Mouse (Mus musculus) kidney, adult 18-20 months (tissue): Measurements from ENCODE around the gene Ptprg.

ENCODE experiments used
- DNase-seq: peaks from one replicate; pipeline ENCODE4 v3.0.0; 2021

Ptprg gene

GRCm38 (mm10) chr14:11687541-11687940 is 134.2 kb downstream of the Ptprg start:
- no peak for DNase-seq

- no peak for DNase-seq
Observed at GRCm38 (mm10) chr14:11688142-11688541, 134.8 kb downstream of the Ptprg start.

- DNase-seq: no peak
Observed at GRCm38 (mm10) chr14:11690066-11690465, 136.7 kb downstream of the Ptprg start.

- no peak for DNase-seq
Observed at GRCm38 (mm10) chr14:11691531-11691930, 138.2 kb downstream of the Ptprg start.

- DNase-seq: no peak
Observed at GRCm38 (mm10) chr14:11698880-11699279, 145.5 kb downstream of the Ptprg start.

- no peak for DNase-seq
Observed at GRCm38 (mm10) chr14:11699654-11700053, 146.3 kb downstream of the Ptprg start.

- no peak for DNase-seq
Observed at GRCm38 (mm10) chr14:11701516-11702249, 148.4 kb downstream of the Ptprg start.

- DNase-seq: no peak
Observed at GRCm38 (mm10) chr14:11702770-11703477, 149.6 kb downstream of the Ptprg start.

- no peak for DNase-seq
Observed at GRCm38 (mm10) chr14:11704871-11705270, 151.5 kb downstream of the Ptprg start.

- no peak for DNase-seq
Observed at GRCm38 (mm10) chr14:11709352-11709751, 156.0 kb downstream of the Ptprg start.

GRCm38 (mm10) chr14:11709798-11710197 is 156.5 kb downstream of the Ptprg start:
- DNase-seq: no peak

GRCm38 (mm10) chr14:11710410-11711122 is 157.2 kb downstream of the Ptprg start:
- DNase-seq: no peak

GRCm38 (mm10) chr14:11712146-11712545 is 158.8 kb downstream of the Ptprg start:
- no peak for DNase-seq

GRCm38 (mm10) chr14:11716230-11716629 is 162.9 kb downstream of the Ptprg start:
- no peak for DNase-seq

- no peak for DNase-seq
Observed at GRCm38 (mm10) chr14:11718201-11718600, 164.9 kb downstream of the Ptprg start.

GRCm38 (mm10) chr14:11719259-11719658 is 165.9 kb downstream of the Ptprg start:
- no peak for DNase-seq

GRCm38 (mm10) chr14:11722101-11722500 is 168.8 kb downstream of the Ptprg start:
- no peak for DNase-seq

GRCm38 (mm10) chr14:11723876-11724275 is 170.5 kb downstream of the Ptprg start:
- no peak for DNase-seq

- no peak for DNase-seq
Observed at GRCm38 (mm10) chr14:11731223-11731920, 178.0 kb downstream of the Ptprg start.

GRCm38 (mm10) chr14:11732376-11732775 is 179.0 kb downstream of the Ptprg start:
- no peak for DNase-seq

GRCm38 (mm10) chr14:11743726-11744125 is 190.4 kb downstream of the Ptprg start:
- DNase-seq: no peak

GRCm38 (mm10) chr14:11752678-11753077 is 199.3 kb downstream of the Ptprg start:
- no peak for DNase-seq

- no peak for DNase-seq
Observed at GRCm38 (mm10) chr14:11754656-11755055, 201.3 kb downstream of the Ptprg start.
